Mouse (Mus musculus) neural tube, embryonic 11.5 days (tissue): Measurements from ENCODE around the gene Eml2. TPM values are rescaled to one million over a fixed set of nuclear protein-coding genes. Genes with fewer than 3 reads are reported as not detected.

Source experiments
- ATAC-seq: fragments of 200-750 bp; cut with Nextera tagmentation; 2 replicates; pipeline ENCODE4 v1.8.0; 2017; ENCODE audit warnings: moderate number of reproducible peaks, mild to moderate bottlenecking, moderate TSS enrichment, moderate library complexity; ENCODE audit not compliant: insufficient read depth, low FRiP score, low TSS enrichment
- DNase-seq: peaks from one replicate; pipeline ENCODE4 v3.0.0-alpha.2; 2015; ENCODE audit warnings: low spot score
- H3K27ac ChIP-seq: fragments of 300-500 bp; sonication (generic); 2 replicates; pipeline ENCODE4 v1.5.1; 2014; ENCODE audit warnings: low read depth, mild to moderate bottlenecking, low read length
- H3K27me3 ChIP-seq: fragments of 300-500 bp; sonication (generic); 2 replicates; pipeline ENCODE4 v1.6.1; 2014; ENCODE audit warnings: mild to moderate bottlenecking, low read length, mixed read lengths; ENCODE audit not compliant: control insufficient read depth, insufficient read depth
- H3K36me3 ChIP-seq: fragments of 300-500 bp; sonication (generic); 2 replicates; pipeline ENCODE4 v1.6.1; 2014; ENCODE audit warnings: mild to moderate bottlenecking, low read length, moderate library complexity, mixed read lengths; ENCODE audit not compliant: control insufficient read depth, insufficient read depth
- H3K4me1 ChIP-seq: fragments of 300-500 bp; sonication (generic); 2 replicates; pipeline ENCODE4 v1.6.1; 2014; ENCODE audit warnings: low read length, mixed read lengths; ENCODE audit not compliant: control insufficient read depth, insufficient read depth
- H3K4me2 ChIP-seq: fragments of 300-500 bp; sonication (generic); 2 replicates; pipeline ENCODE4 v1.6.1; 2014; ENCODE audit warnings: low read depth, mild to moderate bottlenecking, moderate library complexity
- H3K4me3 ChIP-seq: fragments of 300-500 bp; sonication (generic); 2 replicates; pipeline ENCODE4 v1.5.1; 2014; ENCODE audit warnings: low read depth, low read length
- H3K9ac ChIP-seq: fragments of 300-500 bp; sonication (generic); 2 replicates; pipeline ENCODE4 v1.6.1; 2014; ENCODE audit warnings: mild to moderate bottlenecking, low read length
- H3K9me3 ChIP-seq: fragments of 300-500 bp; sonication (generic); 2 replicates; pipeline ENCODE4 v1.6.1; 2016; ENCODE audit warnings: low read length; ENCODE audit not compliant: control insufficient read depth
- WGBS: fragments of 180-500 bp; shearing (Covaris S2); extraction: QIAGEN DNeasy Blood & Tissue Kit; methylation state at CpG from one replicate; pipeline ENCODE4 v1.1.7; 2014; 5-methylcytosine and 5-hydroxymethylcytosine counted together
- polyA plus RNA-seq: library from polyadenylated mRNA; unstranded; fragments of >200 nt; fragmentation: Nextera tagmentation; extraction: Ambion mirVana; gene quantifications from 2 replicates; pipeline ENCODE4 v1.2.1, GENCODE M21; 2014

Eml2 gene
- polyA plus RNA-seq, 1 experiment from 2014 or later, result 2.0 TPM

GRCm38 (mm10) chr7:19178443-19179092 lies 2.3 kb downstream of the Eml2 start:
- no peak for ATAC-seq
- Histone ChIP-seq H3K27me3 (peaks cover 48% of the 10 kb centered on the region), H3K9me3 (no peaks in the 10 kb centered on the region), H3K27ac (no peak overlapping the region), H3K4me2 (peak overlapping the region; percentile 33), H3K36me3 (no peaks in the 10 kb centered on the region), H3K4me3 (peak overlapping the region; percentile 24; the same call in 1 of the 2 replicates), H3K4me1 (peaks cover 2% of the 10 kb centered on the region; the same call in 1 of the 2 replicates), H3K9ac (no peak overlapping the region)
- DNase-seq, result peak; percentile 81
- WGBS, result 8% methylated on average over 27 of the region's 27 CpGs

GRCm38 (mm10) chr7:19179173-19179572 lies 3.0 kb downstream of the Eml2 start:
- Histone ChIP-seq H3K27me3 (peaks cover 48% of the 10 kb centered on the region), H3K4me1 (peaks cover 2% of the 10 kb centered on the region; the same call in 1 of the 2 replicates), H3K4me3 (peak overlapping the region; percentile 24), H3K4me2 (peak overlapping the region; percentile 33), H3K27ac (no peak overlapping the region), H3K9ac (no peak overlapping the region), H3K9me3 (no peaks in the 10 kb centered on the region), H3K36me3 (no peaks in the 10 kb centered on the region)
- peak; percentile 83 for DNase-seq
- WGBS, result under 1% methylated on average over 31 of the region's 32 CpGs
- no peak for ATAC-seq

GRCm38 (mm10) chr7:19179936-19180335 lies 3.7 kb downstream of the Eml2 start:
- Histone ChIP-seq H3K4me3 (no peak overlapping the region; the same call in 1 of the 2 replicates), H3K4me1 (peaks cover 2% of the 10 kb centered on the region; the same call in 1 of the 2 replicates)

GRCm38 (mm10) chr7:19180862-19181429 lies 4.7 kb downstream of the Eml2 start:
- peaks cover 38% of the 10 kb centered on the region for H3K27me3 ChIP-seq
- H3K4me3 ChIP-seq, result peak overlapping the region; percentile 37
- H3K36me3 ChIP-seq, result no peaks in the 10 kb centered on the region
- DNase-seq (peak; percentile 68), ATAC-seq (no peak)
- 2% methylated on average over 26 of the region's 27 CpGs for WGBS
- H3K9me3 ChIP-seq, result no peaks in the 10 kb centered on the region
- peaks cover 2% of the 10 kb centered on the region; the same call in 1 of the 2 replicates for H3K4me1 ChIP-seq
- H3K27ac ChIP-seq, result no peak overlapping the region
- H3K4me2 ChIP-seq, result peak overlapping the region; percentile 60
- H3K9ac ChIP-seq, result peak overlapping the region; percentile 52

More at GRCm38 (mm10) chr7:19179936-19180335, 3.7 kb downstream of the Eml2 start:
- Histone ChIP-seq H3K36me3 (no peaks in the 10 kb centered on the region), H3K27me3 (peaks cover 45% of the 10 kb centered on the region), H3K4me2 (peak overlapping the region; percentile 33; the same call in 1 of the 2 replicates), H3K27ac (no peak overlapping the region), H3K9me3 (no peaks in the 10 kb centered on the region), H3K9ac (no peak overlapping the region)
- 40% methylated on average over 6 of the region's 6 CpGs for WGBS
- DNase-seq (peak; percentile 6), ATAC-seq (no peak)

- H3K4me2 ChIP-seq, result no peak overlapping the region
These were observed 8.0 kb downstream of the Eml2 start for GRCm38 (mm10) chr7:19184250-19184649.

GRCm38 (mm10) chr7:19184758-19185157 lies 8.5 kb downstream of the Eml2 start:
- ATAC-seq (no peak), DNase-seq (no peak)
- peaks cover 8% of the 10 kb centered on the region for H3K27me3 ChIP-seq
- no peaks in the 10 kb centered on the region; the same call in 1 of the 2 replicates for H3K36me3 ChIP-seq
- no peak overlapping the region for H3K4me2 ChIP-seq
- H3K27ac ChIP-seq, result no peak overlapping the region
- no peaks in the 10 kb centered on the region for H3K9me3 ChIP-seq
- no peaks in the 10 kb centered on the region; the same call in 1 of the 2 replicates for H3K4me1 ChIP-seq
- H3K9ac ChIP-seq, result no peak overlapping the region
- WGBS, result 81% methylated on average over 6 of the region's 6 CpGs
- H3K4me3 ChIP-seq, result no peak overlapping the region

More at GRCm38 (mm10) chr7:19184250-19184649, 8.0 kb downstream of the Eml2 start:
- no peak for DNase-seq
- WGBS, result 84% methylated on average over 2 of the region's 2 CpGs
- Histone ChIP-seq H3K9me3 (no peaks in the 10 kb centered on the region), H3K36me3 (no peaks in the 10 kb centered on the region; the same call in 1 of the 2 replicates), H3K9ac (no peak overlapping the region), H3K27me3 (peaks cover 13% of the 10 kb centered on the region), H3K4me1 (no peaks in the 10 kb centered on the region; the same call in 1 of the 2 replicates), H3K27ac (no peak overlapping the region), H3K4me3 (no peak overlapping the region)
- no peak for ATAC-seq

GRCm38 (mm10) chr7:19194676-19195075 lies 18.5 kb downstream of the Eml2 start:
- Histone ChIP-seq H3K4me3 (no peak overlapping the region), H3K4me2 (no peak overlapping the region), H3K36me3 (peaks cover 8% of the 10 kb centered on the region), H3K9me3 (no peaks in the 10 kb centered on the region), H3K27me3 (no peaks in the 10 kb centered on the region), H3K9ac (no peak overlapping the region), H3K27ac (no peak overlapping the region), H3K4me1 (no peaks in the 10 kb centered on the region)
- no peak for ATAC-seq
- 97% methylated on average over 4 of the region's 4 CpGs for WGBS
- no peak for DNase-seq

- Histone ChIP-seq H3K4me3 (no peak overlapping the region), H3K4me1 (no peaks in the 10 kb centered on the region), H3K9me3 (no peaks in the 10 kb centered on the region), H3K27ac (no peak overlapping the region), H3K9ac (no peak overlapping the region), H3K36me3 (peaks cover 6% of the 10 kb centered on the region), H3K27me3 (no peaks in the 10 kb centered on the region), H3K4me2 (no peak overlapping the region)
- DNase-seq (no peak), ATAC-seq (no peak)
- WGBS, result 67% methylated on average over 6 of the region's 6 CpGs
These were observed 20.5 kb downstream of the Eml2 start for GRCm38 (mm10) chr7:19196676-19197075.
